Mouse (Mus musculus) thymus, adult 2 months (tissue): Measurements from ENCODE around the gene Rpl31. TPM values are rescaled to one million over a fixed set of nuclear protein-coding genes. Genes with fewer than 3 reads are reported as not detected.

Experiments used
- DNase-seq: peaks from one replicate; pipeline ENCODE4 v3.0.0; 2021
- H3K27ac ChIP-seq: fragments of 200-500 bp; 2 replicates; pipeline ENCODE4 v1.5.1; 2012; ENCODE audit warnings: low read length, control low read depth; ENCODE audit not compliant: control insufficient read depth, insufficient read depth
- H3K27me3 ChIP-seq: fragments of 200-500 bp; 2 replicates; pipeline ENCODE4 v1.6.1; 2012; ENCODE audit warnings: mild to moderate bottlenecking, low read length, moderate library complexity, mixed read lengths; ENCODE audit not compliant: control insufficient read depth, insufficient read depth
- H3K36me3 ChIP-seq: fragments of 200-500 bp; 2 replicates; pipeline ENCODE4 v1.6.1; 2012; ENCODE audit warnings: mild to moderate bottlenecking, low read length, moderate library complexity; ENCODE audit not compliant: control insufficient read depth, insufficient read depth
- H3K4me1 ChIP-seq: fragments of 200-500 bp; replicated peaks from 2 replicates; pipeline ENCODE4 v1.6.1; 2012; ENCODE audit warnings: low read length; ENCODE audit not compliant: control insufficient read depth, insufficient read depth
- H3K4me3 ChIP-seq: fragments of 200-500 bp; 2 replicates; pipeline ENCODE4 v1.5.1; 2012; ENCODE audit warnings: mild to moderate bottlenecking, low read length, control low read depth, moderate library complexity; ENCODE audit not compliant: control insufficient read depth, insufficient read depth
- CTCF ChIP-seq: fragments of 200-500 bp; IDR thresholded peaks from 2 replicates; pipeline ENCODE4 v1.5.1; 2012; ENCODE audit warnings: mild to moderate bottlenecking, control low read depth, low read length, moderate library complexity, borderline replicate concordance; ENCODE audit not compliant: control insufficient read depth, poor library complexity, insufficient read depth; ENCODE audit errors: extremely low read depth
- POLR2A ChIP-seq: fragments of 200-500 bp; IDR thresholded peaks from 2 replicates; pipeline ENCODE4 v1.6.1; 2012; ENCODE audit warnings: mild to moderate bottlenecking, low read length, control low read depth, moderate library complexity; ENCODE audit not compliant: control insufficient read depth, poor library complexity, insufficient read depth; ENCODE audit errors: extremely low read depth
- WGBS: fragments of 180-500 bp; shearing (Covaris S2); methylation state at CpG from one replicate; pipeline ENCODE4 v1.1.7; 2018; 5-methylcytosine and 5-hydroxymethylcytosine counted together
- polyA plus RNA-seq: library from polyadenylated mRNA; depleted of rRNA; stranded (reverse); fragments of >200 nt; gene quantifications from 2 replicates; pipeline ENCODE4 v1.2.3, GENCODE M21; 2012

Rpl31 gene
- polyA plus RNA-seq, 1 experiment = 375 TPM

- H3K27me3 ChIP-seq = no peaks in the 10 kb centered on the region
- H3K4me1 ChIP-seq = peaks cover 8% of the 10 kb centered on the region
- TF ChIP-seq CTCF (no peak), POLR2A (no peak)
- H3K27ac ChIP-seq = no peak overlapping the region
- DNase-seq = no peak
- H3K4me3 ChIP-seq = no peak overlapping the region
- H3K36me3 ChIP-seq = peaks cover 52% of the 10 kb centered on the region
- WGBS = 83% methylated on average over 8 of the region's 8 CpGs
Observed at GRCm38 (mm10) chr1:39372220-39372843, 4.7 kb downstream of the Rpl31 start.

GRCm38 (mm10) chr1:39373378-39373777 lies 5.7 kb downstream of the Rpl31 start:
- TF ChIP-seq CTCF (no peak), POLR2A (no peak)
- no peak for DNase-seq
- WGBS = 96% methylated on average over 4 of the region's 4 CpGs
- H3K27ac ChIP-seq = no peak overlapping the region
- no peak overlapping the region for H3K4me3 ChIP-seq
- H3K4me1 ChIP-seq = peaks cover 8% of the 10 kb centered on the region
- peaks cover 52% of the 10 kb centered on the region for H3K36me3 ChIP-seq
- no peaks in the 10 kb centered on the region for H3K27me3 ChIP-seq

- Histone ChIP-seq H3K27ac (no peak overlapping the region), H3K4me3 (no peak overlapping the region), H3K4me1 (peaks cover under 1% of the 10 kb centered on the region), H3K27me3 (no peaks in the 10 kb centered on the region), H3K36me3 (peaks cover 52% of the 10 kb centered on the region)
- 94% methylated on average over 5 of the region's 5 CpGs for WGBS
- TF ChIP-seq CTCF (no peak), POLR2A (no peak)
- DNase-seq = no peak
Observed at GRCm38 (mm10) chr1:39374231-39374809, 6.7 kb downstream of the Rpl31 start.

GRCm38 (mm10) chr1:39376121-39376520 lies 8.5 kb downstream of the Rpl31 start:
- Histone ChIP-seq H3K4me3 (no peak overlapping the region), H3K36me3 (peaks cover 34% of the 10 kb centered on the region)

GRCm38 (mm10) chr1:39376726-39377240 lies 9.1 kb downstream of the Rpl31 start:
- no peak overlapping the region for H3K27ac ChIP-seq
- H3K4me1 ChIP-seq = no peaks in the 10 kb centered on the region
- H3K27me3 ChIP-seq = no peaks in the 10 kb centered on the region
- peaks cover 27% of the 10 kb centered on the region for H3K36me3 ChIP-seq
- no peak overlapping the region for H3K4me3 ChIP-seq
- TF ChIP-seq POLR2A (no peak), CTCF (no peak)
- DNase-seq = no peak
- 98% methylated on average over 9 of the region's 9 CpGs for WGBS

More at GRCm38 (mm10) chr1:39376121-39376520, 8.5 kb downstream of the Rpl31 start:
- no peak for TF ChIP-seq CTCF
- no peak for TF ChIP-seq POLR2A
- no peak overlapping the region for H3K27ac ChIP-seq
- no peak for DNase-seq
- WGBS = 95% methylated on average over 7 of the region's 7 CpGs
- H3K4me1 ChIP-seq = no peaks in the 10 kb centered on the region
- no peaks in the 10 kb centered on the region for H3K27me3 ChIP-seq

- no peaks in the 10 kb centered on the region for H3K27me3 ChIP-seq
- H3K4me3 ChIP-seq = no peak overlapping the region
- DNase-seq = no peak
- H3K4me1 ChIP-seq = no peaks in the 10 kb centered on the region
- TF ChIP-seq CTCF (no peak), POLR2A (no peak)
- no peak overlapping the region for H3K27ac ChIP-seq
- H3K36me3 ChIP-seq = peaks cover 10% of the 10 kb centered on the region
- 89% methylated on average over 1 of the region's 1 CpGs for WGBS
Observed at GRCm38 (mm10) chr1:39378540-39378939, 10.9 kb downstream of the Rpl31 start.
